Mouse (Mus musculus) G1E (cell line): Measurements from ENCODE around the gene Wfs1.

Source experiments
- CTCF ChIP-seq: IDR thresholded peaks from 2 replicates; pipeline ENCODE4 v1.5.1; 2012; ENCODE audit warnings: low read depth, low read length, inconsistent platforms, mixed read lengths
- GATA1 ChIP-seq: IDR thresholded peaks from 2 replicates; pipeline ENCODE4 v1.6.1; 2012; ENCODE audit warnings: borderline replicate concordance, low read length, inconsistent platforms, mixed read lengths
- GATA2 ChIP-seq: IDR thresholded peaks from 2 replicates; pipeline ENCODE4 v1.6.1; 2012; ENCODE audit warnings: low read depth, low read length, inconsistent platforms, borderline replicate concordance
- POLR2AphosphoS5 ChIP-seq: IDR thresholded peaks from 2 replicates; pipeline ENCODE4 v1.6.1; 2012; ENCODE audit warnings: low read depth, low read length, inconsistent platforms; ENCODE audit not compliant: insufficient replicate concordance
- TAL1 ChIP-seq: conservative IDR thresholded peaks from 2 replicates; pipeline ENCODE4 v1.6.1; 2012; ENCODE audit warnings: low read depth, low read length, inconsistent platforms, mixed read lengths

- TF ChIP-seq CTCF (no peak), TAL1 (no peak), POLR2AphosphoS5 (no peak), GATA1 (no peak), GATA2 (no peak)
These were observed 71.8 kb downstream of the Wfs1 start for GRCm38 (mm10) chr5:36917245-36917644.
